Mouse (Mus musculus) c-Kit-positive CD71-positive TER-119-positive erythroid progenitor cells, embryonic 14.5 days (primary cell): Measurements from ENCODE around the gene Panx2.

Experiments used
- DNase-seq: peaks from one replicate; pipeline ENCODE4 v3.0.0-alpha.2; 2013; ENCODE audit warnings: low spot score

Gene Panx2

DNA sequence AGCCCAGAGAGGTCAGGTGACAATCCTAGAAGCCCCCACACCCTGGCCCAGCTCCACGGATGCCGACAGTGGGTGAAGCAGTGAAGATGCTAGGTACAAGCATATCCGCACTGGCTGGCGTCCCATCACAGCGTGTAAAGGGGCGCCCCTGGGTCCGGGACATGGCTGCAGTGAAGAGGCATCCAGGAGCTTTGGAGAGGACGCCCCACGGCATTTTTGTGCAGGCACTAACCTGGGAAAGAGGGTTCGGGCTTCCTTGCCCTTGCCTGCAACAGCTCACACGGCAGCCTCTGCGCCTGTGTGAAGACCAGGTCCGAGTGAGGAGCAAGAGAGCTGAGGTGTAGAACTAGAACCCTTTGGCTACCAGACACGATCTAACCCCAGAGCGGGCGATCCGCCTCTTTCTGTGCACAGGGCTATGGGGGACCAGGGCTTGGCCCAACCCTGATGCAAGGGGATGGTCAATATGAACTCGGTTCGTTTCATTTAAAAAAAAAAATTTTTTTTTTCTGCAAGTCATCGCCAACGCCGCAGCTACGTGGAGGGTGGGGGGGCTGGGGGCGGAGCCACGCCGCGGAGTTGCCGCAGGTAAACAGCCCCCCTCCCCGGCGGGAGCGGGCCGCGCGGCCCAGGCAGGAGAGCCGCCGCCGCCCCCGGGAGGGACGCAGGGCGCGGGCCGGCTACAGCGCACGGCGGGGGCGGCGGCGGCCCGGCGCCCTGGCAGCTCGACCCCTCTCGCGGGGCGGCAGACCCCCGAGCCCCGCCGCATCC lies at the start of gene Panx2:
Panx2 (plus strand) TSS at position 574 of the 771 bp plus-strand sequence.
- no peak for DNase-seq

GRCm38 (mm10) chr15:89016722-89017121 lies 42.8 kb upstream of the Panx2 start:
- DNase-seq = no peak

GRCm38 (mm10) chr15:89020085-89020484 lies 39.4 kb upstream of the Panx2 start:
- no peak for DNase-seq

- DNase-seq = no peak
Measured at GRCm38 (mm10) chr15:89020492-89020891, 39.0 kb upstream of the Panx2 start.

DNA sequence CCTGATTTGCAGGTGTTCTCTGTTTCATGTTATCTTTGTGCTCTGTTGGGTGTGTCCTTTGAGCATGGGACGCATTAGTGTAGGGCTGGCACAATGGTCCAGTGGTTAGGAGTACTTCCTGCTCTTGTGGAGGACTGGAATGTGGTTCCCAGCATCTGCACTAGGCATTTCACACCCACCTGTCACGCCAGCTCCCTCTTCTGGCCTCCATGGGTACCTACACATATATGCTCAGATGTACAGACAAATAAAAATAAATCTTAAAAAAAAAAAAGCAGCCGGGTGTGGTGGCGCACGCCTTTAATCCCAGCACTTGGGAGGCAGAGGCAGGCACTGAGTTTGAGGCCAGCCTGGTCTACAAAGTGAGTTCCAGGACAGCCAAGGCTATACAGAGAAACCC lies 15.2 kb upstream of the Panx2 start:
- DNase-seq = no peak

- DNase-seq = no peak
Measured at GRCm38 (mm10) chr15:89046356-89046755, 13.2 kb upstream of the Panx2 start.

DNA sequence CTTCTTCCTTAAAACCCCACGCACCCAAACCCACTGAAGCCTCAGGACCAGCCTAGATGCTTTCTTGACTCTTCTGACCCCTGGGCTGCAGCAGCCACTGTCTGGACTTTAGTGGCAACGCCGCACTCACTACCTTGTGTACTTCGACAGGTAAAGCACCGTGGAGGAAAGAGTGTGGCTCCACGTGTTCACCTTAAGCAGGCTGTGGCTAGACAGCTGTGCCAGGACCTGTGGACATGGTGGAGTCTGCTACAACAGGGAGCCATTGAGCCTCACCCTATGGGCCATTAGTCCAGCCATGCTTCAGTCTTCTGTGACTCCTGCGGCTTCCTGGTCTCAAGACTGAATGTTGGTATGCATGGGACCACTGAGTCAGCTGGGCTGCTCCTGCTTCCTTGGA lies 4.9 kb upstream of the Panx2 start:
- no peak for DNase-seq

GRCm38 (mm10) chr15:89058736-89059135 lies 798 bp upstream of the Panx2 start:
- DNase-seq = no peak

DNA sequence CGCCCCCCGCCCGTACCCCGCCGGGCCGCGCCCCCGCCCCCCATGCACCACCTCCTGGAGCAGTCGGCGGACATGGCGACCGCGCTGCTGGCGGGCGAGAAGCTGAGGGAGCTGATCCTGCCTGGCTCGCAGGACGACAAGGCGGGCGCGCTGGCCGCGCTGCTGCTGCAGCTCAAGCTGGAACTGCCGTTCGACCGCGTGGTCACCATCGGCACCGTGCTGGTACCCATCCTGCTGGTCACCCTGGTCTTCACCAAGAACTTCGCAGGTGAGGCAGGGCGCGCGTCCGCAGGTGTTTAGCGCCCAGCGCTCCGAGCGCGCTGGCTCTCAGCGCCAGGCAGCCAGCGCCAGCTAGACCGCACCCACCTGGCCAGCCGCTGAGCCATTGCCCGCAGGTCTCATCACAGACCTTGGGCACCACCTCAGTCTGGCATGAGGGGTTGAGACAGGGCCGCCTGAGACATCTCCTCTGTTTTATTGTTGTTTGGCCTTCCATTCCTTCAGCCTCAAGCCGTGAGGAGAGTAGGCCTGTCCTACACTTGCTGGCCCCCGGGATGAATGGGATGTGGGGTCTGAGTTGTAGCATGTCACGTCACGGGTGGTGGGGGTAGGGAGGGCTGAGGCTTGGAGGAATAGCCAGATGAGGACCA lies 623 bp downstream of the Panx2 start:
- no peak for DNase-seq

GRCm38 (mm10) chr15:89060811-89061460 lies 1.4 kb downstream of the Panx2 start:
- DNase-seq = no peak

- no peak for DNase-seq
Measured at GRCm38 (mm10) chr15:89061761-89062517, 2.4 kb downstream of the Panx2 start.

GRCm38 (mm10) chr15:89062518-89062910 lies 3.0 kb downstream of the Panx2 start:
- no peak for DNase-seq

DNA sequence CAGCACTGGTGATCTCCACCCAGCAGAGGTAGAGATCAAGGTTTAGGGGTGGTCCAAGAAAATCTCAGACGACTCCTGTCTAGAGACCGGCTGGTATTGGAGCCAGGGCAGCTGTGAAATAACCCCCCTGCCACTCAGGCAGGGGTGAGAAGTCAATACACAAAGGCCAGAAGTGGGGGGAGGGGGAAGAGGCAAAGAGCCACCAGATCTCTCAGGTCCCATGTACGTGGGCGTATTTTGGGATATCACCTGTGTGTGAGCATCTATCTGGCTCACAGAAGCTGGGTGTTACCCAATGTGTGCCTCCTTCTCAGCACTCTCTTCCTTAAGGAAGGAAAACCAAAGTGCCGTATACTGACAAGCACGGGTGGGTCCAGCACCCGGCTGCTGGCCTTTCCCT lies 3.5 kb downstream of the Panx2 start:
- no peak for DNase-seq

- no peak for DNase-seq
Measured at GRCm38 (mm10) chr15:89063536-89063935, 4.0 kb downstream of the Panx2 start.

- DNase-seq = no peak
Measured at GRCm38 (mm10) chr15:89064891-89065290, 5.4 kb downstream of the Panx2 start.

GRCm38 (mm10) chr15:89067609-89068008 lies 8.1 kb downstream of the Panx2 start:
- DNase-seq = no peak

DNA sequence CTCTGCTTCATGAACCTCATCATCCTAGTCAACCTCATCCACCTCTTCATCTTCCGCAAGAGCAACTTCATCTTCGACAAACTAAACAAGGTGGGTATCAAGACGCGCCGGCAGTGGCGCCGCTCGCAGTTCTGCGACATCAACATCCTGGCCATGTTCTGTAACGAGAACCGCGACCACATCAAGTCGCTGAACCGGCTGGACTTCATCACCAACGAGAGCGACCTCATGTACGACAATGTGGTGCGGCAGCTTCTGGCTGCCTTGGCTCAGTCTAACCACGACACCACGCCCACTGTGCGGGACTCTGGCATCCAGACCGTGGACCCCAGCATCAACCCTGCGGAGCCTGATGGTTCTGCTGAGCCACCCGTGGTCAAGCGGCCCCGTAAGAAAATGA lies 8.7 kb downstream of the Panx2 start:
- no peak for DNase-seq

- DNase-seq = no peak
Measured at GRCm38 (mm10) chr15:89069336-89069840, 9.9 kb downstream of the Panx2 start.

GRCm38 (mm10) chr15:89070606-89071005 lies 11.1 kb downstream of the Panx2 start:
- DNase-seq = no peak

DNA sequence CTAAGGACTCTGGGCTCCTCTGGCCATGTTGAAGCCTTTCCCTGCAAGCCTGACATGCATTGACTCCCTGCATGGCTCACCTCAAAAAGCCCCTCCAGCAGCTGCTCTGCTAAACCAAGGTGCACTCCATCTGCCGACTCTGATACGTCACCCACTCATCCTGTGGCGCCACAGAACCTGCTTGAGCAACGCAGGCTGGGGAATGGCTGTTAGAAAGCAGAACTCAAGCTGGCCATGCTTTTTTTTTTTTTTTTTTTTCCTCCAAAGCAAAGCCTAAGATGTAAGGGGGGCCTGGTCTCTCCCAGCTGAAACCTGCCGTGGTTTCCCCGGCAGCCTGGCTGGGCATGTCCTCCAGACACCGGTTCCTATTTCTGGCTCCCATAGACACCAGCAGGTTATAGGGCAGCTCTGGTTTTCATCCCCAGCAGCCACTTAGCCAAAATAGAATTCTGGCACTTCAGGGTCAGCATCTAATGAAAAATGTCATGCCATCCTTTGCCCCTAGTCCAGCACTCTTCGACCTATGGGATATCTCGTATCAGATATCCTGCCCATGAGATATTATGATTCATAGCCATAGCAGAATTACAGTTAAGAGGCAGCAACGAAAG lies 14.6 kb downstream of the Panx2 start:
- DNase-seq = no peak

DNA sequence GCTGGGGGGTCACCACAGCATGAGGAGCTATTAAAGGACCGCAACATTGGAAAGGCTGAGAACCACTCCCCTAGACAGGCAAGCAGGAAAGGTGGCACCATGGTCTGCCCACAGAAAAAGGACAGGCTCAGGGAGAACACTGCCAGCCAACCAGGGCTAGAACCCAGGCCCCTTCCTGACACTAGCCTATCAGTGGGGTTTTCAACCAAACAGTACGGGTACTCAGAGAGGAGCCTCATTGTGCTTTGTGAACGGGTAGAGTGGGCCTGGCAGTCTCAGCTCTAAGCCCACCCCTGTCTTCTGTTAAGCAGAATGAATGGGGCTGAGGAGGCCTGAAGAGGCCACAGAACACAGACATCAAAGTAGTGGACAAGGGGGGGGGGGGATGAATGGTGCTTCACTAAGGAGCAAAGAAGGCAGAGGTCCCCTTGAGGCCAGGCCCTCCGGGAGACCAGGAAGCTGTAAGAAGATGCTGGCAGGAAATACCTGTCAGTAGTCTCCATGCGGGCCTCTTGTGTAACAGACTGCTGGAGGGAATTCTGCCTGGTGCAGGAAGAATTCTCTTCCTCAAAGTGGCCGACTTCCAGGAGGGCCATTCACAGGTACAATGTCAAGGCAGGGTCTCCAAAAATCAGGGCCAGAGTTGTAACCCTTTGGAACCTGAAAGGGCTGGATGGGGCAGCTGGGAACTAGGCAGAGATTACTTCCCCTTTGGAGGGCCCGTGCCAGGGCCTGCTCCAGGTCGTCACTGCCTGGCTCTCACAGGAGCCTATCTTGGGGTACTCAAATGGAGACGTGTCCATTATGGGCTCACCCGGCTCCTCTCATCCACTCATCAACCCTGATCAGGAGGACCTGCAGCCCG lies 15.3 kb downstream of the Panx2 start, which contains the start of gene Trabd:
Trabd (plus strand) TSS at position 512 of the 865 bp plus-strand sequence.
- no peak for DNase-seq
